Mouse (Mus musculus) liver, postnatal 0 days (tissue): ENCODE results near the gene Kcnq4. TPM values are rescaled to one million over a fixed set of nuclear protein-coding genes. Genes with fewer than 3 reads are reported as not detected.

Experiments used
- ATAC-seq: fragments of 200-750 bp; cut with Nextera tagmentation; 2 replicates; pipeline ENCODE4 v1.8.0; 2017; ENCODE audit warnings: mild to moderate bottlenecking, moderate library complexity
- DNase-seq: peaks from one replicate; pipeline ENCODE4 v3.0.0-alpha.2; 2016
- H3K27ac ChIP-seq: fragments of 300-500 bp; sonication (generic); 2 replicates; pipeline ENCODE4 v1.5.1; 2014; ENCODE audit warnings: antibody characterized with exemption, moderate library complexity, mild to moderate bottlenecking, low read depth
- H3K27me3 ChIP-seq: fragments of 300-500 bp; sonication (generic); 2 replicates; pipeline ENCODE4 v1.6.1; 2014; ENCODE audit warnings: low read length, control low read depth, mixed read lengths; ENCODE audit not compliant: insufficient read depth
- H3K36me3 ChIP-seq: fragments of 300-500 bp; sonication (generic); replicated peaks from 2 replicates; pipeline ENCODE4 v1.6.1; 2014; ENCODE audit warnings: mild to moderate bottlenecking, control low read depth, low read length, moderate library complexity, mixed read lengths; ENCODE audit not compliant: insufficient read depth
- H3K4me1 ChIP-seq: fragments of 300-500 bp; sonication (generic); 2 replicates; pipeline ENCODE4 v1.6.1; 2014; ENCODE audit warnings: antibody characterized with exemption, mild to moderate bottlenecking, control low read depth; ENCODE audit not compliant: insufficient read depth
- H3K4me2 ChIP-seq: fragments of 300-500 bp; sonication (generic); 2 replicates; pipeline ENCODE4 v1.6.1; 2014; ENCODE audit warnings: low read depth, mild to moderate bottlenecking, low read length, moderate library complexity, mixed read lengths
- H3K4me3 ChIP-seq: fragments of 300-500 bp; sonication (generic); 2 replicates; pipeline ENCODE4 v1.5.1; 2014; ENCODE audit warnings: low read depth, low read length
- H3K9ac ChIP-seq: fragments of 300-500 bp; sonication (generic); replicated peaks from 2 replicates; pipeline ENCODE4 v1.6.1; 2014; ENCODE audit warnings: mild to moderate bottlenecking, moderate library complexity
- H3K9me3 ChIP-seq: fragments of 300-500 bp; sonication (generic); 2 replicates; pipeline ENCODE4 v1.6.1; 2016; ENCODE audit warnings: mild to moderate bottlenecking, control low read depth, low read length, mixed read lengths
- CTCF ChIP-seq: sonication (generic); IDR thresholded peaks from 2 replicates; pipeline ENCODE4 v1.5.1; 2016; ENCODE audit warnings: antibody characterized with exemption, low read depth
- EP300 ChIP-seq: IDR thresholded peaks from 2 replicates; pipeline ENCODE4 v1.6.1; 2016; ENCODE audit warnings: antibody characterized with exemption, low read depth, mild to moderate bottlenecking
- WGBS: fragments of 180-500 bp; shearing (Covaris S2); extraction: QIAGEN DNeasy Blood & Tissue Kit; methylation state at CpG from one replicate; pipeline ENCODE4 v1.1.7; 2014; ENCODE audit not compliant: insufficient replicate concordance; 5-methylcytosine and 5-hydroxymethylcytosine counted together
- polyA plus RNA-seq: library from polyadenylated mRNA; unstranded; fragments of >200 nt; fragmentation: Nextera tagmentation; extraction: Ambion mirVana; gene quantifications from 2 replicates; pipeline ENCODE4 v1.2.1, GENCODE M21; 2015

Gene Kcnq4
- polyA plus RNA-seq, 1 experiment from 2014 or later: 0.20 TPM

- no peak for TF ChIP-seq CTCF
- no peak for TF ChIP-seq EP300
- H3K27me3 ChIP-seq: no peaks in the 10 kb centered on the region
- H3K9ac ChIP-seq: no peak overlapping the region
- H3K36me3 ChIP-seq: no peaks in the 10 kb centered on the region
- no peak overlapping the region for H3K27ac ChIP-seq
- no peak overlapping the region for H3K4me2 ChIP-seq
- H3K4me3 ChIP-seq: no peak overlapping the region
- WGBS: 51% methylated on average over 12 of the region's 12 CpGs
- ATAC-seq: no peak
- H3K9me3 ChIP-seq: no peaks in the 10 kb centered on the region
- no peak for DNase-seq
- H3K4me1 ChIP-seq: peaks cover 44% of the 10 kb centered on the region
These were observed 77.4 kb downstream of the Kcnq4 start for GRCm38 (mm10) chr4:120671046-120671445.

GRCm38 (mm10) chr4:120669585-120669984 lies 78.8 kb downstream of the Kcnq4 start:
- H3K27ac ChIP-seq: no peak overlapping the region
- TF ChIP-seq EP300 (peak; percentile 42; the same call in 1 of the 2 replicates), CTCF (no peak)
- H3K4me3 ChIP-seq: no peak overlapping the region
- DNase-seq (no peak), ATAC-seq (no peak)
- no peak overlapping the region for H3K9ac ChIP-seq
- H3K4me1 ChIP-seq: peaks cover 35% of the 10 kb centered on the region
- 46% methylated on average over 5 of the region's 5 CpGs for WGBS
- no peaks in the 10 kb centered on the region for H3K36me3 ChIP-seq
- no peaks in the 10 kb centered on the region for H3K9me3 ChIP-seq
- H3K27me3 ChIP-seq: no peaks in the 10 kb centered on the region
- no peak overlapping the region for H3K4me2 ChIP-seq

- Histone ChIP-seq H3K9ac (peak overlapping the region; percentile 28; the same call in 1 of the 2 replicates), H3K4me2 (peak overlapping the region; percentile 100), H3K27me3 (no peaks in the 10 kb centered on the region), H3K9me3 (no peaks in the 10 kb centered on the region), H3K4me3 (peak overlapping the region; percentile 85), H3K4me1 (peaks cover 29% of the 10 kb centered on the region), H3K36me3 (no peaks in the 10 kb centered on the region), H3K27ac (no peak overlapping the region)
- ATAC-seq: no peak
- DNase-seq: peak; percentile 33
- 76% methylated on average over 4 of the region's 4 CpGs for WGBS
- TF ChIP-seq EP300 (no peak), CTCF (peak; percentile 52)
These were observed 79.9 kb downstream of the Kcnq4 start for GRCm38 (mm10) chr4:120668551-120668950.

GRCm38 (mm10) chr4:120667555-120667954 lies 80.9 kb downstream of the Kcnq4 start:
- no peaks in the 10 kb centered on the region for H3K36me3 ChIP-seq
- WGBS: 24% methylated on average over 10 of the region's 10 CpGs
- ATAC-seq (0 out of 2 replicates have a peak, but pooled peaks have one; percentile 0), DNase-seq (no peak)
- H3K27ac ChIP-seq: peak overlapping the region; percentile 17; the same call in 1 of the 2 replicates
- no peaks in the 10 kb centered on the region for H3K9me3 ChIP-seq
- H3K4me1 ChIP-seq: peaks cover 28% of the 10 kb centered on the region
- peak overlapping the region; percentile 100 for H3K4me2 ChIP-seq
- no peaks in the 10 kb centered on the region for H3K27me3 ChIP-seq
- peak overlapping the region; percentile 76 for H3K9ac ChIP-seq
- peak overlapping the region; percentile 85 for H3K4me3 ChIP-seq
- TF ChIP-seq EP300: no peak
- no peak for TF ChIP-seq CTCF

- under 1% methylated on average over 41 of the region's 50 CpGs for WGBS
- DNase-seq (peak; percentile 74), ATAC-seq (peak; percentile 63)
- no peak for TF ChIP-seq EP300
- no peak for TF ChIP-seq CTCF
- Histone ChIP-seq H3K36me3 (no peaks in the 10 kb centered on the region), H3K27ac (peak overlapping the region; percentile 17; the same call in 1 of the 2 replicates), H3K9ac (peak overlapping the region; percentile 76), H3K9me3 (no peaks in the 10 kb centered on the region), H3K4me2 (peak overlapping the region; percentile 100), H3K4me1 (peaks cover 28% of the 10 kb centered on the region), H3K4me3 (peak overlapping the region; percentile 85), H3K27me3 (no peaks in the 10 kb centered on the region)
These were observed 81.3 kb downstream of the Kcnq4 start for GRCm38 (mm10) chr4:120667045-120667501.

GRCm38 (mm10) chr4:120666358-120667024 lies 81.9 kb downstream of the Kcnq4 start, which contains the start of gene Cited4:
Gene Cited4, plus strand, starts transcription at chr4:120666572.
- Histone ChIP-seq H3K4me3 (peak within 1 kb of the TSS; percentile 85), H3K4me2 (peak within 1 kb of the TSS; percentile 100), H3K36me3 (no peaks in the 10 kb centered on the region), H3K27me3 (no peaks in the 10 kb centered on the region), H3K9ac (peak within 1 kb of the TSS; percentile 76), H3K27ac (peak within 1 kb of the TSS; percentile 36; the same call in 1 of the 2 replicates), H3K9me3 (no peaks in the 10 kb centered on the region), H3K4me1 (peaks cover 28% of the 10 kb centered on the region)
- no peak for TF ChIP-seq CTCF
- TF ChIP-seq EP300: no peak
- DNase-seq (peak; percentile 97), ATAC-seq (peak; percentile 90)
- under 1% methylated on average over 50 of the region's 50 CpGs for WGBS
